7 mouse cellular contexts compared by ENCODE assay signal in genomic region chr6:72099281-72099680, GRCm38 (mm10). TPM values are rescaled to one million over a fixed set of nuclear protein-coding genes. Genes with fewer than 3 reads are reported as not detected.
DNase-seq lines count a peak whose midpoint lies in the region; ATAC-seq and TF ChIP-seq lines count a peak whose summit lies in the region.

No protein-coding gene starts in this region.

- H3K4me1 ChIP-seq in lung, embryonic 14.5 days (ENCODE audit: insufficient read depth), result peaks cover 24% of the 10 kb centered on the region
- H3K4me1 ChIP-seq in hindbrain, embryonic 16.5 days (ENCODE audit: control insufficient read depth, insufficient read depth, low read depth, low read length), result peaks cover 16% of the 10 kb centered on the region
- H3K4me1 ChIP-seq in midbrain, postnatal 0 days (ENCODE audit: insufficient read depth, low read length), result peaks cover 8% of the 10 kb centered on the region; the same call in 1 of the 2 replicates

- H3K4me3 ChIP-seq in lung, embryonic 14.5 days (ENCODE audit: low read depth, low read length), result peak overlapping the region; percentile 71
- peak overlapping the region; percentile 82 for H3K4me3 ChIP-seq in hindbrain, embryonic 16.5 days (ENCODE audit: low read length)
- peak overlapping the region; percentile 91 for H3K4me3 ChIP-seq in midbrain, postnatal 0 days (ENCODE audit: low read depth, low read length)

- no peaks in the 10 kb centered on the region for H3K27me3 ChIP-seq in lung, embryonic 14.5 days (ENCODE audit: insufficient read depth, low read length)
- H3K27me3 ChIP-seq in hindbrain, embryonic 16.5 days (replicated peaks; ENCODE audit: control insufficient read depth, insufficient read depth, low read length), result no peaks in the 10 kb centered on the region
- H3K27me3 ChIP-seq in midbrain, postnatal 0 days (ENCODE audit: insufficient read depth, low read length), result no peaks in the 10 kb centered on the region

- no peaks in the 10 kb centered on the region for H3K9me3 ChIP-seq in lung, embryonic 14.5 days (ENCODE audit: low read depth, low read length)
- H3K9me3 ChIP-seq in hindbrain, embryonic 16.5 days (ENCODE audit: control insufficient read depth, low read length), result no peaks in the 10 kb centered on the region
- no peaks in the 10 kb centered on the region for H3K9me3 ChIP-seq in midbrain, postnatal 0 days (ENCODE audit: low read length)

- peak overlapping the region; percentile 96 for H3K4me2 ChIP-seq in lung, embryonic 14.5 days
- H3K4me2 ChIP-seq in hindbrain, embryonic 16.5 days (ENCODE audit: low read length), result peak overlapping the region; percentile 88
- peak overlapping the region; percentile 78 for H3K4me2 ChIP-seq in midbrain, postnatal 0 days (ENCODE audit: low read depth, low read length, poor library complexity, severe bottlenecking)

- no peak for ATAC-seq in lung, embryonic 14.5 days (ENCODE audit: insufficient read depth)
- ATAC-seq in erythroblast, adult 5-6 weeks (replicated peaks; ENCODE audit: low FRiP score, poor library complexity, severe bottlenecking), result peak; percentile 51
- ATAC-seq in hindbrain, embryonic 16.5 days, result no peak
- ATAC-seq in midbrain, postnatal 0 days (ENCODE audit: low FRiP score), result no peak

- DNase-seq in lung, embryonic 14.5 days, result no peak
- no peak for DNase-seq in lung, adult 18-20 months
- no peak for DNase-seq in midbrain, postnatal 0 days (ENCODE audit: low spot score)
- DNase-seq in gastrocnemius, postnatal 4 days (ENCODE audit: low spot score in 2 of 2), result no peak
- DNase-seq in kidney, postnatal 4 days, result no peak

- no peak for TF ChIP-seq CTCF in lung, embryonic 14.5 days (IDR thresholded peaks at IDR 0.05; ENCODE audit: low read depth)
- TF ChIP-seq CTCF in midbrain, postnatal 0 days (IDR thresholded peaks at IDR 0.05), result no peak

- no peaks in the 10 kb centered on the region for H3K36me3 ChIP-seq in lung, embryonic 14.5 days (ENCODE audit: insufficient read depth)
- H3K36me3 ChIP-seq in hindbrain, embryonic 16.5 days (ENCODE audit: control insufficient read depth, insufficient read depth, low read length), result no peaks in the 10 kb centered on the region
- no peaks in the 10 kb centered on the region for H3K36me3 ChIP-seq in midbrain, postnatal 0 days (ENCODE audit: insufficient read depth, low read length)

- 79% methylated on average over 3 of the region's 3 CpGs for WGBS in lung, embryonic 14.5 days
- WGBS in hindbrain, embryonic 16.5 days, result 82% methylated on average over 3 of the region's 3 CpGs
- WGBS in midbrain, postnatal 0 days, result 83% methylated on average over 3 of the region's 3 CpGs

- H3K9ac ChIP-seq in lung, embryonic 14.5 days, result 0 out of 2 replicates have a peak overlapping the region, but pooled peaks have one; percentile 75
- H3K9ac ChIP-seq in hindbrain, embryonic 16.5 days (ENCODE audit: low read depth, low read length), result peak overlapping the region; percentile 9; the same call in 1 of the 2 replicates
- 0 out of 2 replicates have a peak overlapping the region, but pooled peaks have one; percentile 84 for H3K9ac ChIP-seq in midbrain, postnatal 0 days (replicated peaks; ENCODE audit: low read length, poor library complexity, severe bottlenecking)

- H3K27ac ChIP-seq in lung, embryonic 14.5 days (ENCODE audit: low read depth), result no peak overlapping the region
- H3K27ac ChIP-seq in hindbrain, embryonic 16.5 days (ENCODE audit: low read depth, low read length), result no peak overlapping the region
- no peak overlapping the region for H3K27ac ChIP-seq in midbrain, postnatal 0 days (ENCODE audit: low read depth, low read length)

RNA-seq across cellular contexts. Expression of gene St3gal5, which starts 1.9 kb away (rescaled TPM):
- polyA plus RNA-seq in lung, embryonic 14.5 days (2014; fragmentation: Nextera tagmentation; extraction: Ambion mirVana), result 33.8 and 36.5 TPM in 2 replicates
- total RNA-seq in erythroblast, adult 5-6 weeks (2015; ENCODE audit: low replicate concordance), result 679 and 733 TPM in 2 replicates
- 965 and 998 TPM in 2 replicates for total RNA-seq in erythroblast, adult 5-6 weeks (2017; ENCODE audit: low replicate concordance)
- polyA plus RNA-seq in hindbrain, embryonic 16.5 days (2015; fragmentation: Nextera tagmentation; extraction: Ambion mirVana), result 64.7 and 69.2 TPM in 2 replicates
- 16.0 and 24.0 TPM in 2 replicates for total RNA-seq in midbrain, postnatal 0 days (2014; rRNA removed)
- 46.4 and 51.9 TPM in 2 replicates for polyA plus RNA-seq in midbrain, postnatal 0 days (2015; fragmentation: Nextera tagmentation; extraction: Ambion mirVana)
- 100 to 1,000 TPM in 1 of 2 experiments, 10 to 100 TPM in 1; 69.1 to 105 TPM for total RNA-seq in gastrocnemius, postnatal 4 days (2021)

Comparison
In these comparisons a context has a peak if more than half of its experiments do, and no peak if none do; other contexts are left out.
1. H3K9ac ChIP-seq: peak in every context shown above with its lines; median percentile 84 in midbrain, postnatal 0 days; 75 in lung, embryonic 14.5 days; 9 in hindbrain, embryonic 16.5 days.
2. RNA of gene St3gal5, which starts 1.9 kb away (total RNA-seq): 679 to 998 TPM in erythroblast, adult 5-6 weeks; 69.1 to 105 TPM in gastrocnemius, postnatal 4 days and 16.0 to 24.0 TPM in midbrain, postnatal 0 days; every median in the first group is over 4 times any median in the second.
3. Peak in every context shown above with its lines, with median percentiles within 50 percentile points of each other: H3K4me2 ChIP-seq and H3K4me3 ChIP-seq.